Mouse (Mus musculus): ENCODE measurements at regions not wholly inside any gene's neighbourhood (a gene's known extent, or its start where the extent isn't known, plus 50 kb on each side); places are given as distances from the start of the nearest gene placed in this dataset.

DNA sequence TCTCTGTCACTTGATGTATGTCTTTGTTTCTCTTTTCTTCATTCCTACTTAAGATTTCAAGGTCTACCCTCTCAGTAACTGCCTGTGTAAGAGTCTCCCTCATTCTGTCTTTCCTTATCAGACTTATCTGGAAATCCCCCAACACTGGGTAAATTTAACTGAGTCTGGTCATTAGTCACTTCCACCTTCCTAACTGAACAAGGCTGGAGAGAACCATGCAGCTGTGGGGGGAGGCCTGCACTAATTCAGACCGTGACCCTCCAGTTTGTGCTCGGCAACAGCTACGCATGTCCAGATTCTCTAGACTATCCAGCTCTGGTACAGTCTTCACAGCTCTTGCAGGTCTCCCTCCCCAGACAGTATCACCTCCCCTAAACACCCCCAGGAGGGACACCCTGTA, 103.3 kb downstream of the Prox1 start:
- no peak for DNase-seq (ENCODE audit: low spot score)

DNA sequence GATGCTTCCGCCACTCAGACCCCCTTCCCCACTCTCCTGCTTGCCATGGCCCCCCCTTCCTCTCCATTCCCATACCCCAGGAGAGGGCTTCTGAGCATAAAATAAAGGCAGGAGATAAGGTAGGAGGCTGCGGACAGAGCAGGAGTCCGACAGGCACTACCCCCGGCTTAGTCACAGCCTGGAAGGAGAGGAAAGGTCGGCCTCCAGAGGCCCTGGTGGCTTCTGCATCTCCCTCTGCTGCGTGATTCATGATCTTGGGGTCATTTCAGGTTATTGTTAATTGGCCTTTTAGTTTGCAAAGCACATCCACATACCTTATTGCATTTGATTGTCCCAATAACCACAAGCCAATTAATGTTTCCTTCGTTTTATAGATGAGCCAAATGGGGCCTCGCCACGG, 104.1 kb downstream of the Prox1 start:
- no peak for DNase-seq (ENCODE audit: low spot score)

- no peak for DNase-seq (ENCODE audit: low spot score)
These were observed 108.8 kb downstream of the Prox1 start for GRCm38 (mm10) chr1:190061560-190062295.

GRCm38 (mm10) chr1:190059025-190059424, 111.5 kb downstream of the Prox1 start:
- no peak for DNase-seq (ENCODE audit: low spot score)

- DNase-seq (ENCODE audit: low spot score), result no peak
These were observed 113.6 kb downstream of the Prox1 start for GRCm38 (mm10) chr1:190056931-190057330.

- DNase-seq (ENCODE audit: low spot score), result no peak
These were observed 118.6 kb downstream of the Prox1 start for GRCm38 (mm10) chr1:190051903-190052302.

DNA sequence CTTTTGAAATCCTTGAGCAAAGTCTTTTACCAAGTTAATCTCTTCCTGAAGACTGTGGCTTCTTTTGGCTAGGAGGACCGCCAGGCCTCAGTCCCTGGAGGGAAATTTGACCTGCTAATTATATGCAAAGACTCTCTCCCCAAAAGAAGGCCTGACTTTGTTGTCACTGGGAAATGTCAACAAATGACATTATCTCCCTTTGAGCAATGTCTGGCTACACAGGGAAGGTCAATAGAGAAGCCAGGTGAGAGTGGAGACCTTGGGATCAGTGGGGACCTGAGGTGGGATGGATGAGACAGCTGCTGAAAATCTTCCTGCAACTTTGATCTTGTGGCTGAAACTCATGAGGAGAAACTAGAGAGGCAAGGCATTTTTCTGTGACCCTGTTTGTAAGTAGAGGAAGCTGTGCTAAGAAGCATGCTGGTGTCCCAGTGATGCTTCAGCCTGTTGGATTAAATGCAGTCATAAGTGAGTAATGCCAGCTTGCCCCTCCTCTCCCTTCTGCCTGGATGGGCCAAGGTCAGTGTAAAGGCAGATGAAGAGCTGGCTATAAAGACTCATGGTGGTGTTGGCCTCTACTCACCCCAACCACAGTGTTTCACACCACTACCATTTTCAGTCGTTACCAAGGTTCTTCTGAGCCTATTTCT, 121.9 kb downstream of the Prox1 start:
- no peak for DNase-seq (ENCODE audit: low spot score)

GRCm38 (mm10) chr1:190047201-190047600, 123.3 kb downstream of the Prox1 start:
- DNase-seq (ENCODE audit: low spot score), result no peak

GRCm38 (mm10) chr1:190045797-190046196, 123.6 kb upstream of the Smyd2 start:
- peak; percentile 83 for DNase-seq (ENCODE audit: low spot score)

DNA sequence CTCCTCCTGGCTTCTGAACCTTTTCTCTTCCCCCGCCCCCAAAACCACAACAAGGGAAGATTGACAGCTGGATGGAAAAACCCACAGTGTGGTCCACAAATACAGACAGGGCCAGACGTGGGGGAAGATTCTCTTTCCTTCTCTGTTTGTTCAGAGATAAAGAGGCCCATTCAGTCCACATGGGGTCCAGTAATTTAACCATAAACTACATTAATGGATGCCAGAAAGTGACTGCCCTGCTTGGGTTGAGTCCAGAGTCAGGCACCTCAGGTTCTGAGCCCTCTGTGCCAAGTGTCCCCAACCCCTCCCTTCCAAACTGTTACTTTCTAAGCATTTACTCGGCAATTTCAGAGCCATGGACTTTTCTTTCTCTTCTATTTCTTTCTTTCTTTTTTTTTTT, 121.9 kb upstream of the Smyd2 start:
- DNase-seq (ENCODE audit: low spot score), result no peak

- no peak for DNase-seq (ENCODE audit: low spot score)
These were observed 121.0 kb upstream of the Smyd2 start for GRCm38 (mm10) chr1:190043156-190043555.

DNA sequence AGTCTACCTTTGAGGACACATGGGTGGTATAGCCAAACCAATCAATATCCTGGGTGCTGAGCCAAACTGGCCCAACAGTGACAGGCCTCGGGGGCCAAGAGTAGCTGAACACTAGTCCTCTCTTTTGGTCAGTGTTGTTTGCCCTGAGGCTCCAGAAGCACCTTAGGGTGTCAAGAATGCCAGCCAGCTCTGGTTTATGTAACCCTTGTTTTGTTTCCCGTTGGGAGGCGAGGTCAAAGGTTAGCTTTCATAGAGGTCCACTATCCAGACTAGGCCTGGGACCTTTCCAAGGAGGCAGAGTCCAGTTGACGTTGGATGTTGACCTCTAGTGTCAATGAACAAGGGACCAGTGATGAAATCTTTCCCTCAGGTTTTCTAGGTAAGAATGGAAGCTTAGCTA, 120.0 kb upstream of the Smyd2 start:
- DNase-seq (ENCODE audit: low spot score), result no peak

DNA sequence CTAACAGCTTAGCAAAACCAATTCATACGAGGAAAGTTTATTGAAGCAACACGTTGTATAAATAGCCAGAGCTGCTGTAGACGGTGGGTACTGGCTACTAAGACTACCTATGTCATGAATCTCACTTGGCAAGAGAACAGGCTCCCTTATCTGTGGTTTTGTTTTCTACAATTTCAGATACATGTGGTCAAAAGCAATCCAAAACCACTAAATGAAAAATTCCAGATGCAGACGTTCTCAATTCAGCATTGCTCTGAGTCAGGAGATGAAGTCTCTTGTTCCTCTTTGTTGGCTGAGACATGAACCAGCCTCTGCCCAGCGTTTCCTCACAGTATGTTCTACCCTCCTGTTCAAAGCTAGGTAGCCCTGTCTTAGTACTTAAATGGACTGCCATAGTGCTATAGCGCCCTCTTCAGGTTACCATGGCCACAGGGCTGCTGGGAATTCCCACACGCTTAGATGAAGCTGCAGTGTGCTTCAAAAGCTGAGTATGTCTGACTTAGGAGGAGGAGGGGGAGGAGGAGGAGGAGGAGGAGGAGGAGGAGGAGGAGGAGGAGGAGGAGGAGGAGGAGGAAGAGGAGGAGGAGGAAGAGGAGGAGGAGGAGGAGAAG, 119.0 kb upstream of the Smyd2 start:
- peak; percentile 49 for DNase-seq (ENCODE audit: low spot score)

- no peak for DNase-seq (ENCODE audit: low spot score)
These were observed 115.9 kb upstream of the Smyd2 start for GRCm38 (mm10) chr1:190038046-190038445.

DNA sequence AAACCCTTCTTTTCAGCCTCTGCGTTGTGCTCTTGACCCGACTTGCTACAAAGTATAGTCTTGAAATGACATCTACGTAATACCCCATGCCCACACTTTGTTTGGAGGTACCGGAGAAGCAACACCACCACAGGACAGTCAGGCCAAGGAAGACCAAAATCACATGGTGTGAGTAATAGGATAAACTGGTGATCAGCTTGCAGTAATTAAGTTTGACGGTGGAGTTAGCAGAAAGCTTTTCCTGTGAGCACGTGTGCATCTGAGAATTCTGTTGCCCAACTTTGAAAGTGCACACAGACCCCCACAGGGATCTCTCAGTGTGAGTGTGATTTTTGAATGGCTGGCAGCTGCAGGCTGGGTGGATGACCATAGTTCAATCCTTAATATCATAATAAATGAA, 114.6 kb upstream of the Smyd2 start:
- DNase-seq (ENCODE audit: low spot score), result peak; percentile 74

- DNase-seq (ENCODE audit: low spot score), result no peak
These were observed 113.8 kb upstream of the Smyd2 start for GRCm38 (mm10) chr1:190035935-190036334.

GRCm38 (mm10) chr1:190034091-190034490, 111.9 kb upstream of the Smyd2 start:
- peak; percentile 25 for DNase-seq (ENCODE audit: low spot score)

GRCm38 (mm10) chr1:190027536-190027935, 105.4 kb upstream of the Smyd2 start:
- no peak for DNase-seq (ENCODE audit: low spot score)

DNA sequence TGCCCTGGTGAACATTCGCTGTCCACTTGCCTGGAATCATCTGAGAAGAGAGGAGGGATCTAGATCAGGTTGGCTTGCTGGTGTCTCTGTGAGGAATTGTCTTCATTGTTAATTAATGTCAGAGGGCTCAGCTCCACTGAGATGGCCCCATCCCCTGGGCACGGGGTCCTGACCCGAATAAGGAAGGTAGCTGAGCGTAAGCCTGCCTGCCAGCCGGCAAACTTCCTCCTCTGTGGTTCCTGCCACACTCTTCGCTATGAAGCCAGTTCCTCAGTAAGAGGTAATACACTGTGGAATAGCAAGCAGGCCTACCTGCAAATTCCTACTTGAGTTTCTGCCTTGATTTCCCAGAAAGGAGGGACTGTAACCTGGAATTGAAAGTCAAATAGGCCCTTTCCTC, 87.3 kb upstream of the Smyd2 start:
- no peak for DNase-seq (ENCODE audit: low spot score)

GRCm38 (mm10) chr1:190007271-190007670, 85.1 kb upstream of the Smyd2 start:
- no peak for DNase-seq (ENCODE audit: low spot score)

DNA sequence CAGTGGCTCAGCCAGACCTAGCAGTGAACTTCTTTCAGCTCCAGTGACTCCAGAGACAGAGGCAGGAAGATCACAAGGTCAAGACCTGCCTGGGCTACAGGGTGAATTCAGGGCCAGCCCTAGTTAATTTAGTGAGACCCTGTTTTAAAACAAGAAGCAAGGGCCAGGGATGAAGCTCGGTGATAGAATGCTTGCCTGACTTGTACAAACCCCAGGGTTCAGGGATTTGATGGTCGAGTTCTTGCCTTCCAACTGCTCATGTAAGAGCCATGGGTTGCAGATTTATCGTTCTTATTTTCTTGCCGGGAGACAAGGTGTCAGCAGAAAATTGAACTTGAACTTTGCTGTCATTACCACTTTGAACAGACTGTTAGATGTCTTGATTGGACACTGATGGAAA, 78.9 kb upstream of the Smyd2 start:
- DNase-seq (ENCODE audit: low spot score), result no peak

GRCm38 (mm10) chr1:189993706-189994105, 71.5 kb upstream of the Smyd2 start:
- DNase-seq (ENCODE audit: low spot score), result no peak

DNA sequence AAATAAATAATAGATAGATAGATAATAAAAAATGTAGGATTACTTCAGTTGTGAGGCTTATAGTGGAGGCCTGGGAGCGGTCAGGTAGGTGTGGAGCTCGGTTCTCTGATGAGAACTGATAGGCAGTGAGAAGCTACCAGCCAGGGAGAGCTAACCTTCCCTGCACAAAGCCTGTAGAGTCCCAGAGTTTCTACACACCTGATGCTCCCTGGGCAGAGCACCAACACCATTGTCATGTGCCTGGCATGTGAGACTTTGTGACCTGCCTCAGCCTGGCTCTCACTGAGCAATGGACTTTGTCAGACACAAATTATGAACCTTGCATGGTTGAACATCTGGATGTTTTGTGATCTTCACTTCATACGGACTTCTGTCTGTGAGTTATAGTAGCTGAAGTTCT, 71.1 kb upstream of the Smyd2 start:
- DNase-seq (ENCODE audit: low spot score), result no peak
